Mouse (Mus musculus) midbrain, postnatal 0 days (tissue): ENCODE measurements around the gene Bud13. TPM values are rescaled to one million over a fixed set of nuclear protein-coding genes. Genes with fewer than 3 reads are reported as not detected.
"Not testable (repeated sequence)": the region's sequence is repeated elsewhere in the genome, so short reads cannot be mapped to it uniquely, and the experiment has no call there.

Source experiments
- ATAC-seq: fragments of 200-750 bp; cut with Nextera tagmentation; 2 replicates; pipeline ENCODE4 v1.8.0; 2017; ENCODE audit warnings: moderate number of reproducible peaks, mild to moderate bottlenecking, moderate TSS enrichment, moderate library complexity; ENCODE audit not compliant: low FRiP score
- DNase-seq: peaks from one replicate; pipeline ENCODE4 v3.0.0-alpha.2; 2015; ENCODE audit warnings: low spot score
- H3K27ac ChIP-seq: fragments of 300-500 bp; sonication (generic); 2 replicates; pipeline ENCODE4 v1.5.1; 2014; ENCODE audit warnings: low read depth, mild to moderate bottlenecking, low read length, mixed read lengths
- H3K27me3 ChIP-seq: fragments of 300-500 bp; sonication (generic); 2 replicates; pipeline ENCODE4 v1.6.1; 2014; ENCODE audit warnings: low read length, control low read depth, mixed read lengths; ENCODE audit not compliant: insufficient read depth
- H3K36me3 ChIP-seq: fragments of 300-500 bp; sonication (generic); 2 replicates; pipeline ENCODE4 v1.6.1; 2014; ENCODE audit warnings: low read length, control low read depth, mixed read lengths; ENCODE audit not compliant: insufficient read depth
- H3K4me1 ChIP-seq: fragments of 300-500 bp; sonication (generic); 2 replicates; pipeline ENCODE4 v1.6.1; 2014; ENCODE audit warnings: mild to moderate bottlenecking, control low read depth, antibody characterized with exemption, low read length, mixed read lengths; ENCODE audit not compliant: insufficient read depth
- H3K4me2 ChIP-seq: fragments of 300-500 bp; sonication (generic); 2 replicates; pipeline ENCODE4 v1.6.1; 2014; ENCODE audit warnings: low read depth, mild to moderate bottlenecking, low read length, mixed read lengths; ENCODE audit not compliant: poor library complexity, severe bottlenecking
- H3K4me3 ChIP-seq: fragments of 300-500 bp; sonication (generic); 2 replicates; pipeline ENCODE4 v1.5.1; 2014; ENCODE audit warnings: low read depth, mild to moderate bottlenecking, low read length, moderate library complexity
- H3K9ac ChIP-seq: fragments of 300-500 bp; sonication (generic); replicated peaks from 2 replicates; pipeline ENCODE4 v1.6.1; 2014; ENCODE audit warnings: mild to moderate bottlenecking, low read length, moderate library complexity, mixed read lengths; ENCODE audit not compliant: poor library complexity, severe bottlenecking
- H3K9me3 ChIP-seq: fragments of 300-500 bp; sonication (generic); 2 replicates; pipeline ENCODE4 v1.6.1; 2016; ENCODE audit warnings: low read length, control low read depth
- CTCF ChIP-seq: IDR thresholded peaks from 2 replicates; pipeline ENCODE4 v1.5.1; 2016; ENCODE audit warnings: antibody characterized with exemption, mild to moderate bottlenecking
- WGBS: fragments of 180-500 bp; shearing (Covaris S2); extraction: QIAGEN DNeasy Blood & Tissue Kit; methylation state at CpG from one replicate; pipeline ENCODE4 v1.1.7; 2014; 5-methylcytosine and 5-hydroxymethylcytosine counted together
- polyA plus RNA-seq: library from polyadenylated mRNA; unstranded; fragments of >200 nt; fragmentation: Nextera tagmentation; extraction: Ambion mirVana; gene quantifications from 2 replicates; pipeline ENCODE4 v1.2.1, GENCODE M21; 2015
- total RNA-seq: library from RNA; depleted of rRNA; stranded (reverse); fragments of >200 nt; gene quantifications from 2 replicates; pipeline ENCODE4 v1.2.3, GENCODE M21; 2014

Bud13 gene
- total and polyA plus RNA-seq, 2 experiments from 2014 or later = 11.8 to 15.0 TPM

DNA sequence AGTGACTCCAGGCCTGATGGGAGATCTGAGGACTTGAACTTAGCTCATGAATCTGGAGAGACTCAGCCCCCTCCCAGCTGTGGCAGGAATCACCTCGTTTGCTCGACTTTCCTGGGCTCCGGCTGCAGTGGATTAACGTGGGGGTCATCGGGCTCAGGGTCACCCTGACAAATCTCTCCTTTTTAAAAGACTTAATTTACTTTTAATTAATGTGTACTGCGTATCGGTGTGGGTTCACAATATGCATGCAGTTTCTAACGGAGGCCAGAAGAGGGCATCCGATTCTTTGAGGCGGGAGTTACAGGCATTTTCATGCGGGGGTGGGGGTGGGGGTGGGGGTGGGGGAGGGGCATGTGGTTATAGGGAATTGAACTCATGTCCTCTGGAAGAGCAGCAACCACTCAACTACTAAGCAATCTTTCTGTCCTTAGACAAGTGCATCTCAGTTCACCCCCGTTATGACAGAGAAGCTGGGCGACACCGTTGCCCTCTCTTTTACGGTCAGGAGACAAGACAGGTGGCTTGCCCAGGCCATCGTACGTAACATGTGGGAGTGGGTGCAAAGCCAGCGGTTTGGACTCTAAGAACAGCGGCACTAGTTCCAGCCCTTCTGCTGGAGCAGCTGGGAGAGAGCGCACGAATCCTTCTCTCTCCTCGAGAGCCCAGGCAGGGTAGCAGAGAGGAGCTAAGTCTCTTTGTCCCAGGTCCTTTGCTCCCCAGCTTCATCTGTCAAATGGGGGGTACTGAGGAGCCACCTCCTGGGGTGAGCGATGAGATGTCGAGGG, 47.2 kb downstream of the Bud13 start:
- H3K4me3 ChIP-seq = no peak overlapping the region
- no peaks in the 10 kb centered on the region for H3K36me3 ChIP-seq
- peak; percentile 55 for TF ChIP-seq CTCF
- H3K9me3 ChIP-seq = no peaks in the 10 kb centered on the region
- ATAC-seq = no peak
- H3K4me2 ChIP-seq = no peak overlapping the region
- 21% methylated on average over 24 of the region's 24 CpGs for WGBS
- H3K27me3 ChIP-seq = 0 out of 2 replicates have a peak, but pooled peaks cover 4% of the 10 kb centered on the region
- H3K27ac ChIP-seq = no peak overlapping the region
- H3K4me1 ChIP-seq = peaks cover 6% of the 10 kb centered on the region; the same call in 1 of the 2 replicates
- no peak overlapping the region for H3K9ac ChIP-seq
- DNase-seq = no peak

DNA sequence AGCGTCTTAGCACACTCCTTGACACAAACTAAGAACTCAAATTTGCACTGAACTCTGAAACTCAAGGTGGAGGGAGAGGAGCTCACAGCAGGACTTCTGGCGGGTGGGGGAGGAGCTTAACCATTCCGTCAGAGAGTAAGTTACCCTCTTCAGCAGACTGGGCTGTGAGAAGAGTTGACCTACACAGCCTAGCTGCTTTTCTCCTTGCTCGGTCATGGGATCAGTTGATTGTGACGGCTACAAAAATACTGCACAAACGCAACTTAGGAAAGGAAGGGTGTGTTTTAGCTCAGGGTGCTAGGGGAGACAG, 47.7 kb downstream of the Bud13 start:
- Histone ChIP-seq H3K9me3 (no peaks in the 10 kb centered on the region), H3K4me3 (no peak overlapping the region), H3K9ac (no peak overlapping the region), H3K27ac (no peak overlapping the region), H3K4me2 (no peak overlapping the region), H3K36me3 (no peaks in the 10 kb centered on the region), H3K4me1 (peaks cover 6% of the 10 kb centered on the region; the same call in 1 of the 2 replicates), H3K27me3 (0 out of 2 replicates have a peak, but pooled peaks cover 4% of the 10 kb centered on the region)
- no peak for DNase-seq
- no peak for ATAC-seq
- WGBS = 51% methylated on average over 6 of the region's 6 CpGs
- TF ChIP-seq CTCF = no peak

DNA sequence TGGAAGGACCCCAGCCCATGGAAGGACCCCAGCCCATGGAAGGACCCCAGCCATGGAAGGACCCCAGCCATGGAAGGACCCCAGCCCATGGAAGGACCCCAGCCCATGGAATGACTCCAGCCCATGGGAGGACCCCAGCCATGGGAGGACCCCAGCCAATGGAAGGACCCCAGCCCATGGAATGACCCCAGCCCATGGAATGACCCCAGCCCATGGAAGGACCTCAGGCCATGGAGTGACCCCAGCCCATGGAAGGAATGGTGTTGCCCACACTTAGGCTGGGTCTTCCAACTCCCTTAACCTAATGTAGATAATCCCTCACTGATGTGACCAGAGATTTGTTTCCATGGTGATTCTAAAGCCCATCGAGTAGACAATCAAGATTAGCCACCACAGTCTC, 48.5 kb downstream of the Bud13 start:
- 0 out of 2 replicates have a peak, but pooled peaks cover 4% of the 10 kb centered on the region for H3K27me3 ChIP-seq
- H3K4me3 ChIP-seq = no peak overlapping the region
- H3K9ac ChIP-seq = no peak overlapping the region
- 13% methylated on average over 1 of the region's 1 CpGs for whole genome bisulfite sequencing
- DNase-seq (no peak), ATAC-seq (no peak)
- H3K4me1 ChIP-seq = peaks cover 6% of the 10 kb centered on the region; the same call in 1 of the 2 replicates
- H3K27ac ChIP-seq = no peak overlapping the region
- no peaks in the 10 kb centered on the region for H3K36me3 ChIP-seq
- no peak overlapping the region for H3K4me2 ChIP-seq
- no peak for TF ChIP-seq CTCF
- no peaks in the 10 kb centered on the region for H3K9me3 ChIP-seq

DNA sequence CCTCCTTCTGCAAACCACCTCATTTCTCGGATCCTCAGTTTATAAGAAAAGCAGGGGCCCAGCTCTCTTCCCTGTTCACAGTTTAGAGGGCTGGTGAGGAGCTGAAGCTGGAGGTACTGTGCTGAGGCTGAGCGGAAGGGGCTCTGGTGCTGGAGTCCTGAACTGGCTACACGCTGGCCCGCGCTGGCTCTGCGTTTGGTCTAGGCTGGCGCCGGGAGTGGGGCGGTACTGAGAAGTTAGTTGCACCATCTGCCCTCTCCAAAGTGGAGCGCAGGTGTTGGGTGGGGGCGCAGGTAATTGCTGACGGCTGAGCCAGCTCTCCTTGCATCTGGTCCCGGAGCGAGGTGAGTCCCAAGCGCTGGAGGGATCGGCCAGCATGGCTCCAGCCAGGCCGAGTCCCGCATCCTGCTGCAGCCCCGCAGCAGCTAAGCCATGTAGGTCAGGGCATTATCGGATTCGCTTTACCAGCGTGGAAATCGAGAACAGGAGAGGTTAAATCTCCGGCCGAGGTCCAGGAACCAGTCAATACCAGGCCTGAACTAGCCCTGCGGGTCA, 51.7 kb downstream of the Bud13 start:
- WGBS = 46% methylated on average over 26 of the region's 26 CpGs
- no peak for ATAC-seq
- Histone ChIP-seq H3K4me3 (no peak overlapping the region), H3K9ac (no peak overlapping the region), H3K27me3 (0 out of 2 replicates have a peak, but pooled peaks cover 4% of the 10 kb centered on the region), H3K27ac (no peak overlapping the region), H3K36me3 (no peaks in the 10 kb centered on the region), H3K4me1 (peaks cover 15% of the 10 kb centered on the region), H3K9me3 (no peaks in the 10 kb centered on the region), H3K4me2 (no peak overlapping the region)
- DNase-seq = no peak
- TF ChIP-seq CTCF = no peak

DNA sequence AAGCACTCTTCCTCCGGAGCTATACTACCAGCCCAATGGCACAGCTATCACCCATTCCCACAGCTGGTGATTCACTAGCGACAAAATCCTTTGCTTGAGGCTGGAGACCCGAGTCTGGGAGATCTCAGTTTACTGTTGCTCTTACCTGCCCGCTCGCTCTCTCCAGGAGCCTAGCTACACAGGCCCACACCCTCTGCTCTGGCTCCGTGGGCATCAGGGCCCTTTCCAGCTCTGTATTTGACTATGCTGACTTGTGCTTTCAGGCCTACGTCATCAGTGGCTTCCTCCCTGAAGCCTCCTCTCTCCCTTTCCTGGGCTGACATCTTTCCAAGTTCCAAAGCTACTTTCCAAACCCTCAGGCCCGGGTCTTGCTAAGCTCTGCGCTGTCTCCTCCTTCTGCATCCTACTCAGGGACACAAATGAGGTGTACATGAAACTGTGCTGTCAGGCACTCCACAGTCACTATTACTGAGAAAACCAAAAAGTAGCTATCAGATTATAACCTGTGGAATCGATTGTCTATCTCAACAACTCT, 52.7 kb downstream of the Bud13 start:
- no peak overlapping the region for H3K4me2 ChIP-seq
- peaks cover 15% of the 10 kb centered on the region for H3K4me1 ChIP-seq
- H3K36me3 ChIP-seq = no peaks in the 10 kb centered on the region
- no peak overlapping the region for H3K27ac ChIP-seq
- no peak overlapping the region for H3K9ac ChIP-seq
- no peak for TF ChIP-seq CTCF
- no peak for ATAC-seq
- WGBS = 78% methylated on average over 10 of the region's 10 CpGs
- DNase-seq = no peak
- no peaks in the 10 kb centered on the region for H3K9me3 ChIP-seq
- H3K4me3 ChIP-seq = no peak overlapping the region
- 0 out of 2 replicates have a peak, but pooled peaks cover 4% of the 10 kb centered on the region for H3K27me3 ChIP-seq

DNA sequence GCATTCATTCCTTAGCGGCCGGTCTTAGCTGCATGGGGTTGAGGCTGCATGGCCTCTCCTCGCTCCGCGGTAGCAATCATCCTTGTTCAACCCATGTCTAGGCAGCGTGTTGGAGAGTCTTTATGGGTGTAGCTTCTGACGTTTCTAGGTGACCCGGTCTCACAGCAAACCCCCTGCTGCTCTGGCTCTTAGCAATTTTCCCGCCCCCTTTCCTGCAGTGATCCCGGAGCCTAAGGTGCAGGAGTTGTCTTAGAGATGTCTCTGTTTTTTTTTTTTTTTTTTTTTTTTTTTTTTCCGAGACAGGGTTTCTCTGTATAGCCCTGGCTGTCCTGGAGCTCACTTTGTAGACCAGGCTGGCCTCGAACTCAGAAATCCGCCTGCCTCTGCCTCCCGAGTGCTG, 53.5 kb downstream of the Bud13 start:
- 72% methylated on average over 13 of the region's 14 CpGs for WGBS
- H3K9ac ChIP-seq, H3K27ac ChIP-seq, H3K4me3 ChIP-seq, H3K9me3 ChIP-seq, H3K36me3 ChIP-seq, H3K4me2 ChIP-seq, ATAC-seq, DNase-seq, H3K27me3 ChIP-seq: not testable (repeated sequence)
- peaks cover 15% of the 10 kb centered on the region for H3K4me1 ChIP-seq
